Mouse (Mus musculus) cerebellum, postnatal 14 days (tissue): Measurements from ENCODE around the gene Slc30a2.
"Not testable (repeated sequence)": the region's sequence is repeated elsewhere in the genome, so short reads cannot be mapped to it uniquely, and the experiment has no call there.

Experiments used
- DNase-seq, 2 experiments: peaks; one replicate each; pipeline ENCODE4 v3.0.0; 2021; ENCODE audit warnings: mixed read lengths in 2 of 2

Gene Slc30a2

GRCm38 (mm10) chr4:134361215-134361614 lies 18.2 kb downstream of the Slc30a2 start:
- DNase-seq = no peak

DNA sequence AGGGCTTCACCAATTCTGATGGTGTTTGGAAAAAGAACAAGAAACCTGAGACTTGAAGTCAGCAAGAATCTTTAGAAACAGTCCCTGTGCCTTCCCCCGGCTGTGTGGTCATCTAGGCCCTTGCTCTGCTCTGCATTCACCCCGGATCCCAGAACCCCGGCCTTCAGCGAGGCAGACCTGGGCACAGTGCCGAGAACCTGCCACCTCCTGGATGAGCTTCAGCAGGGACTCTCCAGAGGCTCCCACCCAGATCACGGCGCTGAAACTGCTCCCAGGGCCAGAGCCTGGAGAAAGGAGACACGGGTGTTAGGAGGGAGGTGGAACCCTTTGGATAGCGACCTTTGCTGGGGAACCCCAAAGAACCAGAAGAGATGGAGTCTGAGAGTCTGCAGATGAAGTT lies 19.1 kb downstream of the Slc30a2 start:
- DNase-seq = peak in 1 of 2 experiments; percentile 37

DNA sequence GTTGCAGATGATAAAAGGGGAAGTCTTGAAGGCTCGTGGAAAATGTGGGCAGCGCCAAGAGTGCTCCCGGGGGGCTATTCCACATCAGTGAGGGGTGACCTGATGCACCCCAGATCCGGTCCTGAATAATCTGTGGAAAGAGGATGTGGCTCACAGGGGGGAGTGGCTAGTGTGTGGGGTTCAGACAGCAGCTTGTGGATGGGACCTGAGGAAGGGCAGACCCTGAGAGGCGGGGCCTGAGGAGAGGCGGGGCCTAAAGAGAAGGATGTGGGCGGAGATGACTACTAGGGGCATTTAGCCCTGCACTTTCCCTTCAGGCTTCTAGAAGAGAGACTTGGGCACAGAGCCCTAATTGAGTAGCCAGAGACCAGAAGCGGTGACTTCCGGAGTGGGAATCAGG lies 19.6 kb downstream of the Slc30a2 start:
- no peak for DNase-seq

- DNase-seq = no peak
These were observed 22.3 kb downstream of the Slc30a2 start for GRCm38 (mm10) chr4:134365280-134365679.

- no peak for DNase-seq
These were observed 27.8 kb downstream of the Slc30a2 start for GRCm38 (mm10) chr4:134370649-134371221.

- peak in 1 of 2 experiments; percentile 29 for DNase-seq
These were observed 28.4 kb downstream of the Slc30a2 start for GRCm38 (mm10) chr4:134371316-134371855.

DNA sequence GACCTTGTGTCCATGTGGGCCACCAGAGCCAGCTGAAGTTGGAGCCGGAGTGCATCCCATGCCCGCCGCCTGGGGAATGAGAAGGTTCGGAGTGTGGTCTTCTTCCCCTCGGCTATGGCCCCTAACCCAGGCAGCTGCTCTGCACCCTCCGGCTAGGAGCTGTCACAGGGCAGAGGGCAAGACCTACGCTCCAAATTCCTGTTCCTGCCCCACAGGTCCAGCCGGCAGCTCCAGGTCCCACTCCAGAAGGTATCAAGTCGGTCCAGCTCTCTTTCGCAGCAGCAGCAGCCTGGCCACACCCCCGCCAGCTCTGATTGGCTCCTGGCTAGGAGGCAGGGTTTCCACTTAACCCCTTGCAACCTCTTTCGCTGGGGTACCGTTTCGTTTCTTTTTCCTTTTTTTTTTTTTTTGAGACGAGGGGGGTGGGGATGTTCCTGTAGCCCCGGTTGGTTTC lies 29.3 kb downstream of the Slc30a2 start:
- DNase-seq = peak; percentile 86 to 88

GRCm38 (mm10) chr4:134373295-134373694 lies 30.3 kb downstream of the Slc30a2 start:
- DNase-seq = peak in 1 of 2 experiments; percentile 31

GRCm38 (mm10) chr4:134374306-134374705 lies 31.3 kb downstream of the Slc30a2 start:
- no peak for DNase-seq

GRCm38 (mm10) chr4:134378089-134378615 lies 35.2 kb downstream of the Slc30a2 start:
- DNase-seq = no peak

DNA sequence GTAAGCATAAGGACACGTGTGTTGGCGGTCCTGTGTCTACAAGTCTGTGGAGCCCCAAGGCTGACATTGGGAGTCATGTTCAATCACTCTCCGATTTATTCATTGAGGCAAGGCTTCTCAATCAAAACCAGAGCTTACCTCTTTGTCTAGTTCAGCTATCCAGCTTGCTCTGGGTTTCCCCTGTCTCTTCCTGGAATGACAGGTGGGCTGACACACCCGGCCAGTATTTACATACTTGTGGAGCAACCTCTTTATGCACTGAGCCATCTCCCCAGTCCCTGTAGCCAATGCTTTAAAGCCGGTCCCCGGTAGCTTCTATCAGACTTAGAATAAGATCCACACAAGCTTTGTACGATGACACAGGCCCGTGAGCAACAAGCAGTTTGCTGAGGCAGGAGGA lies 36.5 kb downstream of the Slc30a2 start:
- DNase-seq = no peak

GRCm38 (mm10) chr4:134383750-134384149 lies 40.8 kb downstream of the Slc30a2 start, which contains the start of gene Extl1:
TSS of gene Extl1 (minus strand) at chr4:134383850.
- DNase-seq = not testable (repeated sequence)

GRCm38 (mm10) chr4:134387268-134387667 lies 44.3 kb downstream of the Slc30a2 start:
- DNase-seq = no peak

DNA sequence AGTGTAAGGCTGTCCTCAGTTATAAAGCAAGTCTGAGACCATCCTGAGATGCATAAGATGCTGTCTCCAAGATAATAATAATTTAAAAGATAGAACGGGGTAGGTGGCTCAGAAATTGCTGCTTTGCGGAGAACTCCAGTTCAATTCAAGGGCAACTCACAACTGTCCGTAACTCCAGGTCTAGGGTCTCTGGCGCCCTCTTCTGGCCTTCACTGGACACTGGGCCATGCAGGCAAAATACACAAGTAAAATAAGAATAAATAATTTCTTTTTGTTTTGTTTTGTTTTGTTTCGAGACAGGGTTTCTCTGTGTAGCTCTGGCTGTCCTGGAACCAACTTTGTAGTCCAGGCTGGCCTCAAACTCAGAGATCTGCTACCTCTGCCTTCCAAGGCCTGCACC lies 45.4 kb downstream of the Slc30a2 start:
- peak; percentile 76 to 87 for DNase-seq

DNA sequence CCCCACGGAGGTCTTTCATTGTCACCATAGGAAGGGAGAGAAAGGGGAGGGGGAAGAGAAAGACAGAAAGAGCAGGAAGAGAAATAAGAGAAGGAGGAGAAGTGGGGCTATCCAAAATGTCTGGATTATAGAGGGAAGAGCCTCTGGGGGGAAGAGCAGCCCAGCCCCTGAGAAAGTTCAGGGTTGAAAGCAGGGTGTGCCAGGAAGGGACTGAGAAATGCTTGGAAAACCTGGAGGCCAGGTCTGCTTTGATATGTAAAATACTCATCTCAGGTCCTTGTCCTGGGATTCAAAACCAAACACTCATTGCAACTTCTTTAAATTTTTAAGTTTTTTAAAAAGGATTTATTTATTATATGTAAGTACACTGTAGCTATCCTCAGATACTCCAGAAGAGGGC lies 48.7 kb downstream of the Slc30a2 start:
- no peak for DNase-seq

DNA sequence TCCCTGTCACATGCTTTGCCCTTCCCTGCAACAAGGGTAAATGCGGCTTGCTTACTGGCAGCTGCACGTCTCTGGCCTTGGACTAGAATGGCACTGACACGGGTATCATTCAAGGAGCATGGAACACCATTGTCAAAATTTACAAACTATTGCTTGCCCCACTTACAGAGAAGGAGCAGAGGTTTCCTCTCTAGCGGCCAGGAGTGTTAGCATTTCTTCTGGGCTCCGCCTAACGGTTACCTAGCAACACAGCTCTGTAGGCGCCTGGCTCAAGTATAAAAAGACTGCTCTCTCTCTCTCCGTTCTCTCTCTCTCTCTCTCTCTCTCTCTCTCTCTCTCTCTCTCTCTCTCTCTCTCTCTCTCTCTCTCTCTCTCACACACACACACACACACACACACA lies 49.6 kb downstream of the Slc30a2 start:
- no peak for DNase-seq

- DNase-seq = peak; percentile 39 to 57
These were observed 50.0 kb downstream of the Slc30a2 start for GRCm38 (mm10) chr4:134393026-134393425.

GRCm38 (mm10) chr4:134395142-134395541 lies 52.2 kb downstream of the Slc30a2 start:
- peak; percentile 28 to 31 for DNase-seq

DNA sequence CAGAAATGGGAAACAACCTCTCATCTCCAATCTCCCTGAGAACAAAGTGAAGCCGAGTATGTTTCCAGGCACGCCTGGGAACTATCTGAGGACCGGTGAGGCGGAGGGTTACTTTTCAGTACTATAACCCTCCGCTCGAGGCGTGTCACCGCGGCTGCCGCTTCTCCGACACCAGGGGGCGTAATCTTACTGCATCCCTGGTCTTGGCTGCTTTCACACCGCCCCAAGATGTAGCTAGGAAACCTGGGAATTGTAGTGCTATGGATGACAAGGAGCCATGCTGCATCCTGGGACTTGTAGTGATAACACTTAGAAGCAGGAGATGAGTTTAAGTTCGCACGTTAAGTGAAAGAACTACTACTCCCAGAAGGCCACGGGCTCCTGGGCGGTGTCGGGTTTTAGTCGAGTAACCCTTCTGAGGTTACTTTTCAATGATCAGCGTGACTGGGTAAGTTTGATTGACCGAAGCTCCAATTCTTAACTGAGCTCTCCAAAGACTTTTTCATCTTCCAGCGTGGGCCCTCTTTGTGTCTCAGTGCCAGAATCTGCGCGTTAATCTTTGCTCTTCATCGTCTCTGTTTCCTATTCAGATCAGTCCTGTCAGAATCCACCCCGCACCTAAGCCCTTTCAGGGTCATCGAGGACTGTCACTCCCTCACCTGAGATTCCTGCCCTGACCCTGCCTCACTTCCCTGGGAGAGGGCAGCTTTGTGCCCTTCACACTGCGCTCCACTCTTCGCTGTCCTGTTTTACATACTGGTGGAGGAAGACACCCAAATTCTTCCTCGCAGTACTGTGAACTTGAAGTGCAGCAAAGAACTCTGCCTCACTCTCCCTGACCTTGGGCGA lies 53.2 kb downstream of the Slc30a2 start, which contains the start of gene Pafah2:
TSS of gene Pafah2 (plus strand) at position 344 of the 849 bp plus-strand sequence.
- DNase-seq = peak; percentile 95 to 96

DNA sequence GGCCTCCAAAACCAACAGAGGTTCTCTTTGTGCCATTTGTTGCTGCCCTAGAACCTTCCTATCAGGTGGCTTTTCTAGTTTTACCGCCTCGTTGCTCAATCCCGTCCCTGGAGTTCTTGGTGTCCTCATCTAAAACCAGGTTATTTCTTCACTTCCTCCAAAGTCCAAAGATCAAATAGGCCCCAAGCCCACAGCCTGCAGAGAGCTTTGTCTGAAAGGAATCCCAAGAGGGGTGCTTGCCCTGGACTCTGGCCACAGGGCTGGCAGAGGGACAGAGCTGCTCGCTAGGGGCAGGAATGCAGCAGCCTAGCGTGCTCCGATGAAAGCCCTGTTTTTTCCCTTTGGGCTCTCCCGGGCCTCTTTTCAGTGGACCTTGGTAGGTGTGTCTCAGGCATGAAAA lies 54.1 kb downstream of the Slc30a2 start:
- DNase-seq = peak; percentile 71 to 76

- no peak for DNase-seq
These were observed 54.8 kb downstream of the Slc30a2 start for GRCm38 (mm10) chr4:134397732-134398131.

- DNase-seq = no peak
These were observed 57.2 kb downstream of the Slc30a2 start for GRCm38 (mm10) chr4:134400206-134400605.

DNA sequence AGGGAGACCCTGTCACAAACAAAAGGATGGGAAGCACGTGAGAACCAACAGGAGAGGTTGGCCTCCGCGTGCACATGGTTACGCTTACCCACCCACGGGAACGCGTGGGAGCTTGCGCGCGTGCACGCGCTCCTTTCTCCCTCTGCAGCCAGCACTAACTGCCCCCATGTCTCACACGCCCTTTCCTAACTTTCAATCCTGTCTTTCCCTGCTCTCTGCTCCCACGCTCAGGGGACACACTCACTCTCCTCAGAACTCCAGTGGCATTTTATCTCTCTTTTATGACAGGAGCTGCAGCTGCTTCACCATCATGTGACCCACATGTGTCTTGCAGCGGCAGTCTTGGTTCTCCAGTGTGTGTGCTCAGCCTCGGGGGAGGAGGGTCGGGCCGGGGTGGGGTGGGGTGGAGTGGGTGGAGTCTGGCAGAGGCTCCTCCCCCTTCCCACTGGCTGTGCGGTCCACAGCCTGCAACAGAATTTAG lies 58.2 kb downstream of the Slc30a2 start:
- DNase-seq = peak; percentile 30 to 38
